Comparison of ENCODE assay signal across 9 mouse cellular contexts in the genomic region with DNA sequence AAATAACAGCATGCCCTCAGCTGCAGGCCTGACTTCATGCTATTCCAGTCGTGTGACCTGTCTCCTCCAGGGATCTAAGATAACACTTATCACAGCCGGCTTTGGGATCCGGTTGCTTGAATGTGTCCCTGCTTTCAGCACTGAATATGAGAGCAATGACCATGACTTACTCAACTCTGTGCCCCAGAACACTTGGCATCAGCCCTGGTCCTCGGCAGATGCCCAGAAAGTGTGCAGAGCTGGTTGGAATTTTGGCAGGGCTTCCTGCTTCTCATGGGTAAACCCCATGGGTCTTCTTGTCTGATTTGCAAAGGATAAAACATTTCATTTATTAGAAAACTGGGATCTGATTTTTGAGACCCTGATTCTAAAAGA.
DNase-seq lines count a peak whose midpoint lies in the region; ATAC-seq and TF ChIP-seq lines count a peak whose summit lies in the region.
"Had no signal": no experiment of that assay in that cellular context is flagged by ENCODE, and none has a peak within 500 bp of the region (broad histone marks: within the 10 kb centered on the region; RNA-seq: fewer than 3 reads in every experiment).

No protein-coding gene starts in this region.

- no peak for TF ChIP-seq POLR2A in liver, adult 2 months (IDR thresholded peaks at IDR 0.05; ENCODE audit: extremely low read depth, insufficient read depth, low read length)

- no peak for TF ChIP-seq EP300 in liver, postnatal 0 days (IDR thresholded peaks at IDR 0.05; ENCODE audit: low read depth)

- no peak overlapping the region for H3K4me3 ChIP-seq in liver, adult 2 months (ENCODE audit: insufficient read depth, low read depth, low read length)
- no peak overlapping the region for H3K4me3 ChIP-seq in liver, postnatal 0 days (ENCODE audit: low read depth, low read length)
- no peak overlapping the region for H3K4me3 ChIP-seq in midbrain, embryonic 15.5 days
- no peak overlapping the region for H3K4me3 ChIP-seq in intestine, postnatal 0 days (ENCODE audit: low read depth, low read length)

- H3K9ac ChIP-seq in liver, adult 2 months (ENCODE audit: low read depth, low read length) = no peak overlapping the region
- H3K9ac ChIP-seq in liver, postnatal 0 days (replicated peaks) = no peak overlapping the region
- no peak overlapping the region for H3K9ac ChIP-seq in midbrain, embryonic 15.5 days
- no peak overlapping the region for H3K9ac ChIP-seq in intestine, postnatal 0 days (ENCODE audit: low read depth, low read length)

- WGBS in liver, adult 2 months = 23% methylated on average over 4 of the region's 4 CpGs
- WGBS in liver, postnatal 0 days (ENCODE audit: insufficient replicate concordance) = 62% methylated on average over 4 of the region's 4 CpGs
- 82% methylated on average over 4 of the region's 4 CpGs for WGBS in midbrain, embryonic 15.5 days
- 58% methylated on average over 4 of the region's 4 CpGs for WGBS in intestine, postnatal 0 days

- no peaks in the 10 kb centered on the region for H3K36me3 ChIP-seq in liver, adult 2 months (ENCODE audit: control insufficient read depth, insufficient read depth, low read length)
- H3K36me3 ChIP-seq in liver, postnatal 0 days (replicated peaks; ENCODE audit: insufficient read depth, low read length) = no peaks in the 10 kb centered on the region
- no peaks in the 10 kb centered on the region for H3K36me3 ChIP-seq in midbrain, embryonic 15.5 days (replicated peaks)
- no peaks in the 10 kb centered on the region for H3K36me3 ChIP-seq in intestine, postnatal 0 days (ENCODE audit: control insufficient read depth, insufficient read depth)

- ATAC-seq in cerebellum, adult (ENCODE audit: insufficient number of reproducible peaks, low FRiP score, low TSS enrichment) = no peak
- ATAC-seq in liver, postnatal 0 days = no peak
- no peak for ATAC-seq in midbrain, embryonic 15.5 days (replicated peaks)
- no peak for ATAC-seq in intestine, postnatal 0 days

- H3K9me3 ChIP-seq in liver, postnatal 0 days (ENCODE audit: low read length) = no peaks in the 10 kb centered on the region
- H3K9me3 ChIP-seq in midbrain, embryonic 15.5 days = no peaks in the 10 kb centered on the region
- no peaks in the 10 kb centered on the region for H3K9me3 ChIP-seq in intestine, postnatal 0 days (ENCODE audit: control insufficient read depth)

- intact Hi-C loops in gastrocnemius, postnatal 14 days (cut with DNase I; ENCODE audit: low total_unique reads) = no loop called here

- H3K27me3 ChIP-seq in liver, adult 2 months (ENCODE audit: control insufficient read depth, insufficient read depth, low read length) = no peaks in the 10 kb centered on the region
- no peaks in the 10 kb centered on the region for H3K27me3 ChIP-seq in liver, postnatal 0 days (ENCODE audit: insufficient read depth, low read length)
- no peaks in the 10 kb centered on the region for H3K27me3 ChIP-seq in midbrain, embryonic 15.5 days (replicated peaks)
- H3K27me3 ChIP-seq in intestine, postnatal 0 days (replicated peaks; ENCODE audit: control insufficient read depth, insufficient read depth, low read length) = no peaks in the 10 kb centered on the region

- no peak overlapping the region for H3K4me2 ChIP-seq in liver, postnatal 0 days (ENCODE audit: low read depth, low read length)
- no peak overlapping the region for H3K4me2 ChIP-seq in midbrain, embryonic 15.5 days
- no peak overlapping the region for H3K4me2 ChIP-seq in intestine, postnatal 0 days (replicated peaks; ENCODE audit: low read depth)

- no peak for TF ChIP-seq CTCF in liver, adult 2 months (IDR thresholded peaks at IDR 0.05; ENCODE audit: low read depth, low read length)
- TF ChIP-seq CTCF in liver, postnatal 0 days (IDR thresholded peaks at IDR 0.05; ENCODE audit: low read depth) = no peak
- TF ChIP-seq CTCF in intestine, postnatal 0 days (IDR thresholded peaks at IDR 0.05; ENCODE audit: low read depth) = no peak

- H3K79me2 ChIP-seq in liver, adult 2 months (ENCODE audit: control insufficient read depth, insufficient read depth, low read length) = no peaks in the 10 kb centered on the region

- no peaks in the 10 kb centered on the region for H3K4me1 ChIP-seq in liver, adult 2 months (ENCODE audit: control insufficient read depth, insufficient read depth, low read length)
- H3K4me1 ChIP-seq in liver, postnatal 0 days (ENCODE audit: insufficient read depth) = no peaks in the 10 kb centered on the region
- no peaks in the 10 kb centered on the region for H3K4me1 ChIP-seq in midbrain, embryonic 15.5 days
- H3K4me1 ChIP-seq in intestine, postnatal 0 days (replicated peaks; ENCODE audit: control insufficient read depth, insufficient read depth, low read length) = no peaks in the 10 kb centered on the region

- peak; percentile 20 for DNase-seq in cerebellum, adult 11 months
- DNase-seq in liver, adult 2 months (ENCODE audit: extremely low read depth, low read depth, low spot score) = peak; percentile 87
- no peak for DNase-seq in liver, postnatal 0 days
- peak; percentile 82 for DNase-seq in gastrocnemius, postnatal 14 days
- DNase-seq in ovary, postnatal 36 days (ENCODE audit: low spot score) = peak; percentile 61

- H3K27ac ChIP-seq in liver, adult 2 months (replicated peaks; ENCODE audit: insufficient read depth, low read depth, low read length) = no peak overlapping the region
- no peak overlapping the region for H3K27ac ChIP-seq in liver, postnatal 0 days (ENCODE audit: low read depth)
- H3K27ac ChIP-seq in midbrain, embryonic 15.5 days = no peak overlapping the region
- H3K27ac ChIP-seq in intestine, postnatal 0 days (ENCODE audit: low read depth, low read length) = no peak overlapping the region
- H3K27ac ChIP-seq: macrophage had no signal
